Mouse (Mus musculus) kidney, postnatal 0 days (tissue): ENCODE results near the gene Defb43. TPM values are rescaled to one million over a fixed set of nuclear protein-coding genes. Genes with fewer than 3 reads are reported as not detected.

ENCODE experiments used
- ATAC-seq: fragments of 200-750 bp; cut with Nextera tagmentation; replicated peaks from 2 replicates; pipeline ENCODE4 v1.8.0; 2017; ENCODE audit warnings: low read depth, moderate number of reproducible peaks, moderate TSS enrichment, moderate library complexity; ENCODE audit not compliant: low FRiP score
- DNase-seq: peaks from one replicate; pipeline ENCODE4 v3.0.0-alpha.2; 2016; ENCODE audit warnings: low spot score
- H3K27ac ChIP-seq: fragments of 300-500 bp; sonication (generic); 2 replicates; pipeline ENCODE4 v1.5.1; 2014; ENCODE audit warnings: mild to moderate bottlenecking
- H3K27me3 ChIP-seq: fragments of 300-500 bp; sonication (generic); 2 replicates; pipeline ENCODE4 v1.6.1; 2014; ENCODE audit warnings: low read length, mixed read lengths; ENCODE audit not compliant: insufficient read depth
- H3K36me3 ChIP-seq: fragments of 300-500 bp; sonication (generic); 2 replicates; pipeline ENCODE4 v1.6.1; 2014; ENCODE audit warnings: low read length, mixed read lengths; ENCODE audit not compliant: insufficient read depth
- H3K4me1 ChIP-seq: fragments of 300-500 bp; sonication (generic); replicated peaks from 2 replicates; pipeline ENCODE4 v1.6.1; 2014; ENCODE audit warnings: antibody characterized with exemption, low read length, mixed read lengths; ENCODE audit not compliant: insufficient read depth
- H3K4me2 ChIP-seq: fragments of 300-500 bp; sonication (generic); 2 replicates; pipeline ENCODE4 v1.6.1; 2014; ENCODE audit warnings: mild to moderate bottlenecking, low read length, moderate library complexity, mixed read lengths
- H3K4me3 ChIP-seq: fragments of 300-500 bp; sonication (generic); replicated peaks from 2 replicates; pipeline ENCODE4 v1.5.1; 2014; ENCODE audit warnings: low read depth, low read length
- H3K9ac ChIP-seq: fragments of 300-500 bp; sonication (generic); 2 replicates; pipeline ENCODE4 v1.6.1; 2014; ENCODE audit warnings: low read depth, low read length
- H3K9me3 ChIP-seq: fragments of 300-500 bp; sonication (generic); replicated peaks from 2 replicates; pipeline ENCODE4 v1.6.1; 2016; ENCODE audit warnings: low read length, inconsistent platforms, mixed read lengths
- CTCF ChIP-seq: IDR thresholded peaks from 2 replicates; pipeline ENCODE4 v1.5.1; 2016; ENCODE audit warnings: antibody characterized with exemption, low read depth, mild to moderate bottlenecking, moderate library complexity
- WGBS: fragments of 180-500 bp; shearing (Covaris S2); extraction: QIAGEN DNeasy Blood & Tissue Kit; methylation state at CpG from one replicate; pipeline ENCODE4 v1.1.7; 2014; 5-methylcytosine and 5-hydroxymethylcytosine counted together
- polyA plus RNA-seq: library from polyadenylated mRNA; unstranded; fragments of >200 nt; fragmentation: Nextera tagmentation; extraction: Ambion mirVana; gene quantifications from 2 replicates; pipeline ENCODE4 v1.2.1, GENCODE M21; 2015

The Defb43 gene
- polyA plus RNA-seq, 1 experiment from 2014 or later: not detected

- H3K4me2 ChIP-seq: no peak overlapping the region
- no peaks in the 10 kb centered on the region for H3K4me1 ChIP-seq
- DNase-seq: no peak
- no peak for TF ChIP-seq CTCF
- ATAC-seq: no peak
- H3K9ac ChIP-seq: no peak overlapping the region
- no peak overlapping the region for H3K27ac ChIP-seq
- no peak overlapping the region for H3K4me3 ChIP-seq
- no peaks in the 10 kb centered on the region for H3K36me3 ChIP-seq
- WGBS: 61% methylated on average over 6 of the region's 6 CpGs
- H3K9me3 ChIP-seq: no peaks in the 10 kb centered on the region
- H3K27me3 ChIP-seq: no peaks in the 10 kb centered on the region
Observed at GRCm38 (mm10) chr14:63020524-63021156, 9.1 kb downstream of the Defb43 start.

- Histone ChIP-seq H3K4me3 (no peak within 1 kb of the TSS), H3K36me3 (no peaks in the 10 kb centered on the region), H3K27ac (no peak within 1 kb of the TSS), H3K27me3 (no peaks in the 10 kb centered on the region), H3K9ac (no peak within 1 kb of the TSS), H3K4me1 (no peaks in the 10 kb centered on the region), H3K4me2 (no peak within 1 kb of the TSS), H3K9me3 (no peaks in the 10 kb centered on the region)
- 71% methylated on average over 3 of the region's 3 CpGs for WGBS
- no peak for DNase-seq
- no peak for TF ChIP-seq CTCF
- no peak for ATAC-seq
Observed at GRCm38 (mm10) chr14:63046691-63047090, 35.1 kb downstream of the Defb43 start, which contains the start of gene Defb42. TSS of gene Defb42 (plus strand) at chr14:63046991.

GRCm38 (mm10) chr14:63049910-63050370 lies 38.4 kb downstream of the Defb43 start, which contains the start of gene Defb30:
TSS of gene Defb30 (minus strand) at chr14:63049960.
- ATAC-seq (no peak), DNase-seq (no peak)
- no peak within 1 kb of the TSS for H3K4me3 ChIP-seq
- no peaks in the 10 kb centered on the region for H3K36me3 ChIP-seq
- no peak within 1 kb of the TSS for H3K27ac ChIP-seq
- H3K27me3 ChIP-seq: no peaks in the 10 kb centered on the region
- TF ChIP-seq CTCF: no peak
- H3K9me3 ChIP-seq: no peaks in the 10 kb centered on the region
- H3K4me2 ChIP-seq: no peak within 1 kb of the TSS
- no peak within 1 kb of the TSS for H3K9ac ChIP-seq
- no peaks in the 10 kb centered on the region for H3K4me1 ChIP-seq
- WGBS: 79% methylated on average over 10 of the region's 14 CpGs

GRCm38 (mm10) chr14:63050769-63051168 lies 39.2 kb downstream of the Defb43 start:
- ATAC-seq: no peak
- H3K9ac ChIP-seq: no peak overlapping the region
- H3K27me3 ChIP-seq: no peaks in the 10 kb centered on the region
- H3K36me3 ChIP-seq: no peaks in the 10 kb centered on the region
- no peak overlapping the region for H3K27ac ChIP-seq
- H3K9me3 ChIP-seq: no peaks in the 10 kb centered on the region
- TF ChIP-seq CTCF: peak; percentile 75
- H3K4me1 ChIP-seq: no peaks in the 10 kb centered on the region
- peak; percentile 51 for DNase-seq
- no peak overlapping the region for H3K4me2 ChIP-seq
- 32% methylated on average over 5 of the region's 5 CpGs for WGBS
- no peak overlapping the region for H3K4me3 ChIP-seq

- peak; percentile 72 for DNase-seq
Observed at GRCm38 (mm10) chr14:63054729-63055128, 43.2 kb downstream of the Defb43 start.

GRCm38 (mm10) chr14:63060361-63060760 lies 48.8 kb downstream of the Defb43 start:
- no peaks in the 10 kb centered on the region for H3K4me1 ChIP-seq
- H3K27ac ChIP-seq: no peak overlapping the region
- no peak overlapping the region for H3K4me3 ChIP-seq
- DNase-seq (no peak), ATAC-seq (no peak)
- WGBS: 75% methylated on average over 10 of the region's 10 CpGs
- no peak overlapping the region for H3K9ac ChIP-seq
- no peak overlapping the region for H3K4me2 ChIP-seq
- no peak for TF ChIP-seq CTCF
- no peaks in the 10 kb centered on the region for H3K27me3 ChIP-seq
- H3K36me3 ChIP-seq: no peaks in the 10 kb centered on the region
- H3K9me3 ChIP-seq: no peaks in the 10 kb centered on the region

More at GRCm38 (mm10) chr14:63054729-63055128, 43.2 kb downstream of the Defb43 start:
- Histone ChIP-seq H3K27me3 (no peaks in the 10 kb centered on the region), H3K9me3 (no peaks in the 10 kb centered on the region), H3K27ac (no peak overlapping the region), H3K9ac (no peak overlapping the region), H3K4me1 (no peaks in the 10 kb centered on the region), H3K4me2 (no peak overlapping the region), H3K36me3 (no peaks in the 10 kb centered on the region), H3K4me3 (no peak overlapping the region)
- 28% methylated on average over 6 of the region's 6 CpGs for WGBS
- peak; percentile 31; the same call in 1 of the 2 replicates for TF ChIP-seq CTCF
- peak; percentile 85 for ATAC-seq

- Histone ChIP-seq H3K27me3 (no peaks in the 10 kb centered on the region), H3K4me3 (no peak overlapping the region), H3K4me2 (no peak overlapping the region), H3K36me3 (no peaks in the 10 kb centered on the region), H3K9me3 (no peaks in the 10 kb centered on the region), H3K4me1 (no peaks in the 10 kb centered on the region), H3K27ac (no peak overlapping the region), H3K9ac (no peak overlapping the region)
- DNase-seq (no peak), ATAC-seq (no peak)
- WGBS: 81% methylated on average over 2 of the region's 2 CpGs
- TF ChIP-seq CTCF: no peak
Observed at GRCm38 (mm10) chr14:63062184-63062583, 50.6 kb downstream of the Defb43 start.
